Mouse (Mus musculus) lung, embryonic 16.5 days (tissue): ENCODE data around the gene Haus4. TPM values are rescaled to one million over a fixed set of nuclear protein-coding genes. Genes with fewer than 3 reads are reported as not detected.

Experiments used
- ATAC-seq: fragments of 200-750 bp; cut with Nextera tagmentation; 2 replicates; pipeline ENCODE4 v1.8.0; 2017; ENCODE audit warnings: low read depth, mild to moderate bottlenecking, moderate library complexity
- H3K27ac ChIP-seq: fragments of 300-500 bp; sonication (generic); 2 replicates; pipeline ENCODE4 v1.5.1; 2014; ENCODE audit warnings: mild to moderate bottlenecking, control low read depth, low read length
- H3K27me3 ChIP-seq: fragments of 300-500 bp; sonication (generic); 2 replicates; pipeline ENCODE4 v1.6.1; 2014; ENCODE audit warnings: low read depth, low read length, mixed read lengths; ENCODE audit not compliant: control insufficient read depth, insufficient read depth
- H3K36me3 ChIP-seq: fragments of 300-500 bp; sonication (generic); 2 replicates; pipeline ENCODE4 v1.6.1; 2014; ENCODE audit warnings: low read length; ENCODE audit not compliant: control insufficient read depth, insufficient read depth
- H3K4me1 ChIP-seq: fragments of 300-500 bp; sonication (generic); replicated peaks from 2 replicates; pipeline ENCODE4 v1.6.1; 2014; ENCODE audit warnings: low read length, mixed read lengths; ENCODE audit not compliant: control insufficient read depth, insufficient read depth
- H3K4me2 ChIP-seq: fragments of 300-500 bp; sonication (generic); 2 replicates; pipeline ENCODE4 v1.6.1; 2014; ENCODE audit warnings: low read depth, low read length, control low read depth
- H3K4me3 ChIP-seq: fragments of 300-500 bp; sonication (generic); 2 replicates; pipeline ENCODE4 v1.5.1; 2014; ENCODE audit warnings: mild to moderate bottlenecking, low read length, control low read depth
- H3K9ac ChIP-seq: fragments of 300-500 bp; sonication (generic); 2 replicates; pipeline ENCODE4 v1.6.1; 2014; ENCODE audit warnings: low read length, control low read depth
- H3K9me3 ChIP-seq: fragments of 300-500 bp; sonication (generic); 2 replicates; pipeline ENCODE4 v1.6.1; 2016; ENCODE audit warnings: low read length; ENCODE audit not compliant: control insufficient read depth
- WGBS: fragments of 180-500 bp; shearing (Covaris S2); extraction: QIAGEN DNeasy Blood & Tissue Kit; methylation state at CpG from one replicate; pipeline ENCODE4 v1.1.7; 2014; 5-methylcytosine and 5-hydroxymethylcytosine counted together
- polyA plus RNA-seq: library from polyadenylated mRNA; unstranded; fragments of >200 nt; fragmentation: Nextera tagmentation; extraction: Ambion mirVana; gene quantifications from 2 replicates; pipeline ENCODE4 v1.2.1, GENCODE M21; 2015

Gene Haus4
- polyA plus RNA-seq, 1 experiment from 2014 or later: 57.1 TPM

DNA sequence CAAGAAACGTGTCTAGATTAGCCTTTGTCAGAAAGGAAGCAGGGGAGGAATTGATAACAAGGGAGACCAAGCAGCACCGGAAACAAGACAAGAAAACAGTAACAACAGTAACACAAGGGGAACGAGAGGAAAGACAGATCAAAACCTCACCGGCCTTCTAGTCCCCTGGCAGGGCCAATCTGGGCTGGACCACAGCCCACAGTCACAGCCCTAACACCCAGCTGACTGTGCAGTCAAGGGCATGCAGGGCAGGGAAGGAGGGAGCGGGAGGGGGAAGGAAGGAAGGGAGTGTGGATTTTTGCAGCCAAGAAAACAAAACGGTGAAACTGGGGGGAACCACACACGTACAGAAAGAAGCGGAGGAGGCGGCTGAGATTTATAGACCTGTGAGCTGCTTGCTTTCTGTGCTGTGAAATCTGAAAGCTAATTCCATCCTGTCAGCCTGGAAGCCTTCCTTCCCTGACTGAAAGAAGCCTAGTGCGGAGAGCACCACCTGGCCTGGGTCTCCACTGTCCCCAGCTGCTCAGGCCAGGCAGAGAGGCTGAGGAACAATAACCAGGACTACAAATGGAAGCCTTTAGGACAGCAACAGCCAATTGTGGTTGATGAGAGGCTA, 38.0 kb upstream of the Haus4 start:
- ATAC-seq: peak; percentile 41; the same call in 1 of the 2 replicates
- Histone ChIP-seq H3K27ac (peak overlapping the region; percentile 49; the same call in 1 of the 2 replicates), H3K9ac (peak overlapping the region; percentile 36; the same call in 1 of the 2 replicates), H3K4me2 (no peak overlapping the region), H3K4me1 (peaks cover 4% of the 10 kb centered on the region; the same call in 1 of the 2 replicates), H3K9me3 (no peaks in the 10 kb centered on the region), H3K4me3 (no peak overlapping the region), H3K27me3 (no peaks in the 10 kb centered on the region), H3K36me3 (peaks cover 13% of the 10 kb centered on the region; the same call in 1 of the 2 replicates)
- 54% methylated on average over 10 of the region's 10 CpGs for WGBS

DNA sequence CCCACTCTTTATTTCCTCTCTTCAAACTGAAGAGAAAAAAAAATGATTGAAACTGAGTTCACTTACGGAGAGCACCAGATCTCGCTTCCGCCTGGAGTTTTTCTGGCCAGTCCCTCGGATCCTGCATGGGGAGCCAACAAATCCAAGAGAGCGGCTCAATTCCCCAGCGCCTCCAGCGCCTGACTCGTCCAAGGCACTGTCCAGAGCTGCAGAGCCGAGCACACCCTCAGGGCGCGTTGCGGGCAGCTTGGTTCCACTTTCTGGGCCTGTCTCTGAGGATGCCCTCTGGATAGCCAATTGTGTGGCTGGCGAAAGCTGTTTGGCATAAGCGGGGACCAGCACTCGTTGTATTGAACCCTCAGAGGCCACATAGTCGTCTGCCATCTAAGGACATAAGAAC, 36.6 kb upstream of the Haus4 start:
- H3K27ac ChIP-seq: no peak overlapping the region
- H3K9me3 ChIP-seq: no peaks in the 10 kb centered on the region
- 91% methylated on average over 16 of the region's 16 CpGs for WGBS
- H3K4me2 ChIP-seq: no peak overlapping the region
- peaks cover 4% of the 10 kb centered on the region; the same call in 1 of the 2 replicates for H3K4me1 ChIP-seq
- H3K4me3 ChIP-seq: no peak overlapping the region
- H3K36me3 ChIP-seq: peaks cover 11% of the 10 kb centered on the region; the same call in 1 of the 2 replicates
- ATAC-seq: no peak
- H3K9ac ChIP-seq: no peak overlapping the region; the same call in 1 of the 2 replicates
- no peaks in the 10 kb centered on the region for H3K27me3 ChIP-seq

DNA sequence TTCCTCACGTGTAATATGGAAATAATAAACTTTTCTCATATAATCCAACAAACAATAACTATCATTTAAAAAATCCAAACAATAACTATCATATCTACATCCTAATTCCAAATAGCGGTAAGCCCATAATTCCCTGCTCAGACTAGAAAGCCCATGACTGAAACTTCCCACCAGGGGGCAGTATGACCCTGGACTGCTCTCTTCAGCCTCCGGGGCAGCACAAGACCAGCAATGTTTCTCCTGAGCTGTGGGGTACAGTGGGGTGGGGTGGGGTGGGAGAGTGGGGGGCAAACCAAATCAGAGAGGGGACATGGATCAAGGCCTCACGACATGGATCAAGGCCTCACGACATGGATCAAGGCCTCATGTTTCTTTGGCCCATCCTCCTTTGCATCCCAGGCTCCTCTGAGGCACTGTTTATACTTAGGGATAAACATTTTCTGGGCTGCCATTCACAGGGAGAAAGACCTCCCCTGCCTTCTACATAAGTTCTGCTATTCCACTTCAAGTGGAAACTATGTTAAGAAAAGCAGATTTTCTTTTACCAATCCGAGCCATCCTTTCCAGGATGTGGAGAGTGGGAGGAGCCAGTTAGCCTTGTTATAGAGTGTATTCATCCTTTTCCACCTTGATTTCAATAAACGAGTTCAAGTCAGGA, 29.4 kb upstream of the Haus4 start:
- ATAC-seq: peak; percentile 62

DNA sequence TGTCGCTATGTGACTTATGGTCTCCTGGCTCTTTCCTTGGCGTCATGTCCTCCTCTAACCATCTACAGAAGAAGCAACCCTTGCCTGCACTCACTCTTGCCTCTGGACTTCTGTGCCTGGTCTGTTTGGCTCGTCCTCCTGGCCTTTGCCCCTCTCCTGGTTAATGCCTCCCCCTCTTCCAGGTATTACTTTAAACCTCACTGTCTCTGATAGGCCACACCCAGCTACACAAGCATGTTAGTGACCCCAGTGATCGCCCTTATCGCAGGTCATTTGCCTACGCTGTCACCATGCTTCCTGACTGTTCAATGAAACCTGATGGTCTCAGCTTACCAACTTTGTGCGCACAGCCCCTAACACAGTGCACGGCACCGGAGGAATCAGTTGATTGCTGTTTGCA, 28.1 kb upstream of the Haus4 start:
- Histone ChIP-seq H3K4me3 (no peak overlapping the region), H3K27me3 (no peaks in the 10 kb centered on the region), H3K4me1 (peaks cover 8% of the 10 kb centered on the region), H3K9me3 (no peaks in the 10 kb centered on the region), H3K4me2 (no peak overlapping the region), H3K36me3 (peaks cover 3% of the 10 kb centered on the region; the same call in 1 of the 2 replicates), H3K9ac (no peak overlapping the region), H3K27ac (no peak overlapping the region)
- 88% methylated on average over 9 of the region's 9 CpGs for WGBS
- ATAC-seq: no peak

More for the DNA sequence above, 29.4 kb upstream of the Haus4 start:
- 33% methylated on average over 7 of the region's 7 CpGs for WGBS
- H3K9me3 ChIP-seq: no peaks in the 10 kb centered on the region
- H3K4me2 ChIP-seq: no peak overlapping the region
- H3K27me3 ChIP-seq: no peaks in the 10 kb centered on the region
- H3K4me3 ChIP-seq: no peak overlapping the region
- no peak overlapping the region for H3K9ac ChIP-seq
- peaks cover 3% of the 10 kb centered on the region; the same call in 1 of the 2 replicates for H3K36me3 ChIP-seq
- no peak overlapping the region for H3K27ac ChIP-seq
- H3K4me1 ChIP-seq: peaks cover 2% of the 10 kb centered on the region

DNA sequence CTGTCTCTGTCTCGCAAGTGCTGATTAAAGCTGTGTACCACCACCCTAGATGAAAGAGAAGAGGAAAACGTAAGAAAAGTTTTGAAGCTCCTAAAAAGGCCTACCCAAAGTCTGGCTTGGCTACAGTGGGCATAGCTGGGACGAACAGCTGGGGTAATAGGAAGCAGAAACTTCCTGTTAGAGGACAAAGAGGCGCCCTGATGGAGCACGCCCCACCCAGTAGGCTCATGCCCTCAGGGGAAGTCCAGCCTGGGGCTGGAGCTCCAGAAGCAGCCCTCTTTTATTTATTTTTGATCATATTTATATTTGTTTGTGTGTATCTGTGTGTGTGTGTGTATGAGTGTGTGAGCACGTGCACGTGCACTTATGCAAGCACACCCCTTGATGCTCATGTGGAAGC, 25.2 kb upstream of the Haus4 start:
- Histone ChIP-seq H3K4me1 (peaks cover 14% of the 10 kb centered on the region), H3K36me3 (peaks cover 3% of the 10 kb centered on the region; the same call in 1 of the 2 replicates), H3K9me3 (no peaks in the 10 kb centered on the region), H3K4me3 (no peak overlapping the region), H3K27ac (no peak overlapping the region), H3K4me2 (no peak overlapping the region), H3K9ac (no peak overlapping the region), H3K27me3 (no peaks in the 10 kb centered on the region)
- no peak for ATAC-seq
- WGBS: 74% methylated on average over 7 of the region's 7 CpGs

DNA sequence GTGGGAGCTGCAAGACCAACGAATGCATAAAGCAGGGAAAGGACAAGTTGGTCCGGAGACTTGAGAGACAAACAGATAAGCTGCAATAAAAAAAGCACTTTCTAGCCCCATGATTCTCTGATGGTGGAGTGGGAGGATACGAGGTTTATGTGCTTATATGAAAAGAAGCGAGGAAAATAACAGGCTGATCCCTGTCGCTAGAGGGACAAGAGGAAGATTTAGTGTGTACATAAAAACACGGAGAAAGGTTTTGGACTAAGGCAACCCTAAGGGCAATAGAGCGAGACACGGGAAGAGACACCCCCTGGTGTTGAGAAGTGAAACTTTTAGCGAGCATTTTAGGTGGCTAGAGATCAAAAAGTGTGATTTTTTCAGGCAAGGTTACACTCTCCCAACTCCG, 23.6 kb upstream of the Haus4 start:
- peak; percentile 24; the same call in 1 of the 2 replicates for ATAC-seq
- 1% methylated on average over 10 of the region's 10 CpGs for WGBS

DNA sequence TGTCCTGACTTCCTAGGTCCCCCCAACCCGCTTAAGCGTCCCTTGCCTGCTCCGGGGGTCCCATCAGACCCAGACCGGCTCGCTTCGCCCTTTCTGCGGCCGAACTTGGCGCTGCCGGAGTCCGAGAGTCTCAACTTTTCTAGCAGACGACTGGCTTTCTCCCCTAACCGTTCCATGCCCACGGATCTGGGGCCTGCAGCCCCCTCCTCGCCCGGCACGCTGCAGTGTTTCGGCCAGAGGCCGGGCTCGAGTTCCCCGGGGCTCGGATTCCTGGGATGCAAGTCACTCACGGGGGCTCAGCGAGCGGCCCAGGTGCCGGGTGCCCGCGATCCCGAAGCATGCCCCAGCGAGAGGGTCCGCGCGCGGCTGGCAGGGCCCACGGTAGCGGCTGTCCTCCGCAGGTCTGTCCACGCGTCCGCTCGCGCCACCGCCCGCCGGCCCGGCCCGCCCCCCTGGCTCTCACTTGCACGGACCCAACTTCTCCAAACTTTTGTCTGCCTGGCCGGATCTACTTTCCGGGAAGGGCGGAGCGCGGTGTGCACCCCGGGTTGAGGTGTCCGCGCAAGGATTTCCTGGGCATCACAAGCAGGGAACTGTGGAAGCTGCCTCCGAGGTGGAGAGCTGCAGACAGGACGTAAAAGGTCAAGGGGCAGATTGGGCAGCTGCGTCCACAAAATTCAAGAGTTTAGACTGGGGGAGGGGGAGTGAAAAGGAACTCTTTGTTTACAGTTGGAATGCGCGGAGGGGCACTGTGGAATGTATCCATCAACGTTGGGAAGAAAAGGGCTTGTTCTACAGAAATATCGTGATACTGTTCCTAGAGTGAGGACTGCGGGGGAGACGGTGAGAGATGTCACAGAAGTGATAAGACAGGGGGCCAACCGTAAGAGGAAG, 22.9 kb upstream of the Haus4 start, which contains the start of gene Ajuba:
Gene Ajuba (minus strand): TSS at position 470 of the 894 bp plus-strand sequence.
- peak within 1 kb of the TSS; percentile 82 for H3K4me2 ChIP-seq
- ATAC-seq: peak; percentile 81
- peak within 1 kb of the TSS; percentile 94 for H3K4me3 ChIP-seq
- 0 out of 2 replicates have a peak, but pooled peaks cover 2% of the 10 kb centered on the region for H3K36me3 ChIP-seq
- H3K9ac ChIP-seq: peak within 1 kb of the TSS; percentile 98
- H3K9me3 ChIP-seq: no peaks in the 10 kb centered on the region
- peak within 1 kb of the TSS; percentile 96 for H3K27ac ChIP-seq
- WGBS: under 1% methylated on average over 66 of the region's 66 CpGs
- no peaks in the 10 kb centered on the region for H3K27me3 ChIP-seq
- H3K4me1 ChIP-seq: peaks cover 36% of the 10 kb centered on the region

More for the DNA sequence above, 23.6 kb upstream of the Haus4 start:
- Histone ChIP-seq H3K9me3 (no peaks in the 10 kb centered on the region), H3K9ac (peak overlapping the region; percentile 98), H3K4me2 (peak overlapping the region; percentile 82), H3K27ac (peak overlapping the region; percentile 96), H3K27me3 (no peaks in the 10 kb centered on the region), H3K36me3 (peaks cover 2% of the 10 kb centered on the region; the same call in 1 of the 2 replicates), H3K4me1 (peaks cover 30% of the 10 kb centered on the region), H3K4me3 (peak overlapping the region; percentile 94)

DNA sequence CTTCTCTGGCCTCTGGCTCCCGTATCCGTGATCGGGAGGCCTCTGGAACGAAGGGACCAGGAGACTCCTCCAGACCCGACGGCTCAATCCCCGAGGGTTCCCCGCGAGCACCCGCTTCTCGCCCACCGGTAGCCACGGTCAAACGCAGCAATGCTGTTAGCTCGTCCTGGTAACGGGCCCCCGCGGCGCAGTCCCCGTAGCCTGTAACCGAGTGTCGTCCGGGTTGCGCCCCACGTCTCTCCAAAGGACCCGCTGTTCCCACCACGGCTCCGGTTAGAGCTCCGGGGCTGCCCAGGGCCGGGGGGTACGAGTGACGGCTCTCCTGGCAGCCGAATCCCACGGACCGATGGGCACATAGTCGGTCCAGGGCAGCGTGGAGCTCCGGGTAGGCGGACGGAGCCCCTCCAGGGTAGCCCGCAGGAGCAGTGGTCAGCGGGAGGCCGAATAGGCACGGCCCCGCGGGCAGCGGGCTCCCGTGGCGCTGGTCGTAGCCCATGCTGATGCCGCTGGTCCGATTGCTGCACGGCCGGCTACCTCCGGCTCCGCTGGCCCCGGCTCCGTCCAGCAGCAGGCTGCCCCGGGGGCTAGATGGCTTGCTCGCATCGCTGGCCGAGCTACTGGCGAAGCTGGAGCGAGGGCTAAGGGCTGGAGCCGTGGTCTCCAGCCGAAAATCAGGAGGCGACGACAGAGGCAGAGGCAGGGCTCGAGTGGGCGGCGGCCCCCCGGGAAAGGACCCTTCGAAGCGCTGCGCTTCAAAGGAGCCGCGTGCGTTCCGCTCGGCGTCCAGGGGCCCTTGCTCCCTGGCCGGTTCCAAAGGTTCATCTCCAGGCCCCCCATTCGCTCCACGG, 22.0 kb upstream of the Haus4 start:
- Histone ChIP-seq H3K27me3 (no peaks in the 10 kb centered on the region), H3K4me3 (peak overlapping the region; percentile 94), H3K36me3 (peaks cover 4% of the 10 kb centered on the region; the same call in 1 of the 2 replicates), H3K9me3 (no peaks in the 10 kb centered on the region), H3K9ac (peak overlapping the region; percentile 98), H3K27ac (peak overlapping the region; percentile 96), H3K4me1 (peaks cover 36% of the 10 kb centered on the region), H3K4me2 (peak overlapping the region; percentile 82)
- ATAC-seq: no peak
- under 1% methylated on average over 75 of the region's 84 CpGs for WGBS
